8 mouse cellular contexts compared by ENCODE assay signal in genomic region chr5:137314193-137315083, GRCm38 (mm10). TPM values are rescaled to one million over a fixed set of nuclear protein-coding genes. Genes with fewer than 3 reads are reported as not detected.
DNase-seq lines count a peak whose midpoint lies in the region; ATAC-seq and TF ChIP-seq lines count a peak whose summit lies in the region.

Trip6 (minus strand) TSS chr5:137314404.

- peak; percentile 76 to 81 for DNase-seq in layer of hippocampus, postnatal 10 days (ENCODE audit: low spot score in 2 of 2)
- no peak for DNase-seq in layer of hippocampus, adult 9-10 months (ENCODE audit: low spot score)
- peak; percentile 97 for DNase-seq in embryo, embryonic 10 days (ENCODE audit: low spot score)
- DNase-seq in gastrocnemius, postnatal 14 days, result peak; percentile 92

- intact Hi-C loops in gastrocnemius, postnatal 14 days (cut with DNase I; ENCODE audit: low total_unique reads), result no loop called here

- H3K27ac ChIP-seq in hindbrain, embryonic 15.5 days (replicated peaks), result peak within 1 kb of the TSS; percentile 63
- peak within 1 kb of the TSS; percentile 97 for H3K27ac ChIP-seq in limb, embryonic 12.5 days
- peak within 1 kb of the TSS; percentile 61 for H3K27ac ChIP-seq in midbrain, embryonic 13.5 days
- H3K27ac ChIP-seq in testis, adult 2 months (ENCODE audit: control insufficient read depth, insufficient read depth, low read depth, low read length), result peak within 1 kb of the TSS; percentile 73

- WGBS in hindbrain, embryonic 15.5 days, result 17% methylated on average over 30 of the region's 30 CpGs
- WGBS in limb, embryonic 12.5 days, result 15% methylated on average over 30 of the region's 30 CpGs
- WGBS in midbrain, embryonic 13.5 days, result 14% methylated on average over 29 of the region's 30 CpGs

- ATAC-seq in hindbrain, embryonic 15.5 days (ENCODE audit: low FRiP score, low read depth), result peak; percentile 73
- ATAC-seq in limb, embryonic 12.5 days (ENCODE audit: insufficient number of reproducible peaks, insufficient read depth, low FRiP score, low TSS enrichment, low read depth), result peak; percentile 95
- ATAC-seq in midbrain, embryonic 13.5 days, result peak; percentile 89

- H3K4me1 ChIP-seq in hindbrain, embryonic 15.5 days (replicated peaks), result peaks cover 28% of the 10 kb centered on the region
- peaks cover 36% of the 10 kb centered on the region for H3K4me1 ChIP-seq in limb, embryonic 12.5 days (replicated peaks)
- peaks cover 36% of the 10 kb centered on the region for H3K4me1 ChIP-seq in midbrain, embryonic 13.5 days (replicated peaks)
- H3K4me1 ChIP-seq in testis, adult 2 months (ENCODE audit: control insufficient read depth, insufficient read depth, low read length), result peaks cover 21% of the 10 kb centered on the region

- TF ChIP-seq POLR2A in testis, adult 2 months (IDR thresholded peaks at IDR 0.05; ENCODE audit: control insufficient read depth, low read depth, low read length), result no peak

- no peak for TF ChIP-seq CTCF in testis, adult 2 months (IDR thresholded peaks at IDR 0.05; ENCODE audit: control insufficient read depth, insufficient read depth, insufficient replicate concordance, low read depth, low read length)

- no peaks in the 10 kb centered on the region for H3K27me3 ChIP-seq in hindbrain, embryonic 15.5 days
- no peaks in the 10 kb centered on the region for H3K27me3 ChIP-seq in limb, embryonic 12.5 days
- no peaks in the 10 kb centered on the region for H3K27me3 ChIP-seq in midbrain, embryonic 13.5 days
- H3K27me3 ChIP-seq in testis, adult 2 months (ENCODE audit: control insufficient read depth, insufficient read depth, low read length), result no peaks in the 10 kb centered on the region

- no peaks in the 10 kb centered on the region for H3K9me3 ChIP-seq in hindbrain, embryonic 15.5 days
- no peaks in the 10 kb centered on the region for H3K9me3 ChIP-seq in limb, embryonic 12.5 days
- no peaks in the 10 kb centered on the region for H3K9me3 ChIP-seq in midbrain, embryonic 13.5 days

- peak within 1 kb of the TSS; percentile 39 for H3K4me3 ChIP-seq in hindbrain, embryonic 15.5 days
- H3K4me3 ChIP-seq in limb, embryonic 12.5 days (replicated peaks), result peak within 1 kb of the TSS; percentile 76
- H3K4me3 ChIP-seq in midbrain, embryonic 13.5 days (replicated peaks), result peak within 1 kb of the TSS; percentile 42
- H3K4me3 ChIP-seq in testis, adult 2 months (ENCODE audit: control insufficient read depth, low read depth, low read length), result peak within 1 kb of the TSS; percentile 75

- H3K9ac ChIP-seq in hindbrain, embryonic 15.5 days, result peak within 1 kb of the TSS; percentile 51
- H3K9ac ChIP-seq in limb, embryonic 12.5 days (replicated peaks), result peak within 1 kb of the TSS; percentile 91
- peak within 1 kb of the TSS; percentile 70 for H3K9ac ChIP-seq in midbrain, embryonic 13.5 days (replicated peaks)

- peak within 1 kb of the TSS; percentile 59 for H3K4me2 ChIP-seq in hindbrain, embryonic 15.5 days
- peak within 1 kb of the TSS; percentile 96 for H3K4me2 ChIP-seq in limb, embryonic 12.5 days
- H3K4me2 ChIP-seq in midbrain, embryonic 13.5 days (replicated peaks), result peak within 1 kb of the TSS; percentile 60

- H3K36me3 ChIP-seq in hindbrain, embryonic 15.5 days, result peaks cover 6% of the 10 kb centered on the region; the same call in 1 of the 2 replicates
- H3K36me3 ChIP-seq in limb, embryonic 12.5 days, result peaks cover 51% of the 10 kb centered on the region
- H3K36me3 ChIP-seq in midbrain, embryonic 13.5 days, result peaks cover 41% of the 10 kb centered on the region
- no peaks in the 10 kb centered on the region for H3K36me3 ChIP-seq in testis, adult 2 months (ENCODE audit: control insufficient read depth, insufficient read depth, low read length)

RNA-seq across cellular contexts. Expression of gene Trip6, which starts in this region (rescaled TPM):
- total RNA-seq in layer of hippocampus, postnatal 10 days (2021), result 1 to 10 TPM; 6.2 to 7.7 TPM
- total RNA-seq in gastrocnemius, postnatal 14 days (2021), result 1 to 10 TPM; 7.9 to 9.6 TPM
- polyA plus RNA-seq in hindbrain, embryonic 15.5 days (2015; fragmentation: Nextera tagmentation; extraction: Ambion mirVana), result 17.3 TPM in 2 replicates
- polyA plus RNA-seq in limb, embryonic 12.5 days (2016; fragmentation: Nextera tagmentation; extraction: Ambion mirVana), result 81.6 and 86.9 TPM in 2 replicates
- 19.8 and 22.1 TPM in 2 replicates for polyA plus RNA-seq in midbrain, embryonic 13.5 days (2015; fragmentation: Nextera tagmentation; extraction: Ambion mirVana)
- 4.1 and 5.2 TPM in 2 replicates for polyA plus RNA-seq in testis, adult 2 months (2012; rRNA removed)
